Mouse (Mus musculus) layer of hippocampus, adult 11-12 months (tissue): ENCODE results near the gene Thoc5.

Experiments used
- DNase-seq: peaks from one replicate; pipeline ENCODE4 v3.0.0; 2022; ENCODE audit warnings: low spot score

The Thoc5 gene

DNA sequence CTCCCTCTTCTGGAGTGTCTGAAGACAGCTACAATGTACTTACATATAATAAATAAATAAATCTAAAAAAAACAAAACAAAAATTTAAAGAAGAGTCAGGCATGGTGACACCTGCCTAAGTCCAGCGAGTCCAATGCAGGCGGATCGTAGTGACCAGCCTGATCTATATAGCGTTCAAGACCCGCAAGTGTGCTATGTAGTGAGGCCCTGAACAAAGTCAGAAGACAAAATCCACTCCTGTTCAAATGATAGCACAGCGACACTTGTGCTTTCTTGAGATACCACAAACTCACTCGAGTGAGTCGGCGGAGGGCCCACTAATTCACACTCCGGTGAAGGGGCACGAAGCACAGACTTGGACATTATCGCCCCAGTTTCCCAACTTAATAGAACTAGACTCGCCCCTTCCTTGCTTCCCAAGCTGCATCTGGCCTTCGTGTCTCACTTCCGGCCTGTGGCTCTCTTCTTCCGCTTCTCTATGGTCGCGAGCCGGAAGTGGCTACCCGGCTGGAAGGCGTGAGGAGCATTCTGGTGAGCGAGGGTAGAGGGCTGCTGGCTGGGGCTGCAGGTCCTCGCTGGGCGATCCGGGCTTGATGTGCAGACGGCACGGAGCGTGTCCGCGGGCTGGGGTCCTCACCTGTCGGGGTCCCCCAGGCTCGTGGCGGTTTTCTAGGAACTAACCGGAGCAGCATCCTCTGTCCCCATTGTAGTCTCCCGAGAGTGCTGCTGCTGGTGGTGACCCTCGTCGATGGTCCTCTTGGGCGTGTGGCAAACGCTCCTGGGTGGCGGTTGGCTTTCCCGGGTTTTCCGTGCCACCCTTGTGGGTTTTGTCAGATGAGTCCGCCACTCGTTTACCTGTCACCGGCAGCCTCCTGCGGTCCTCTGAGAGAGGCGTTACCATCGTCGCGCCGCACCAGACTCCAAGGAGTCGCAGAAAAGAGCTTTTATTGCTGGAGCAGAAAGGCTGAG, at the start of gene Thoc5:
Gene Thoc5, plus strand, starts transcription at position 473 of the 969 bp plus-strand sequence.
- DNase-seq, result peak; percentile 81

DNA sequence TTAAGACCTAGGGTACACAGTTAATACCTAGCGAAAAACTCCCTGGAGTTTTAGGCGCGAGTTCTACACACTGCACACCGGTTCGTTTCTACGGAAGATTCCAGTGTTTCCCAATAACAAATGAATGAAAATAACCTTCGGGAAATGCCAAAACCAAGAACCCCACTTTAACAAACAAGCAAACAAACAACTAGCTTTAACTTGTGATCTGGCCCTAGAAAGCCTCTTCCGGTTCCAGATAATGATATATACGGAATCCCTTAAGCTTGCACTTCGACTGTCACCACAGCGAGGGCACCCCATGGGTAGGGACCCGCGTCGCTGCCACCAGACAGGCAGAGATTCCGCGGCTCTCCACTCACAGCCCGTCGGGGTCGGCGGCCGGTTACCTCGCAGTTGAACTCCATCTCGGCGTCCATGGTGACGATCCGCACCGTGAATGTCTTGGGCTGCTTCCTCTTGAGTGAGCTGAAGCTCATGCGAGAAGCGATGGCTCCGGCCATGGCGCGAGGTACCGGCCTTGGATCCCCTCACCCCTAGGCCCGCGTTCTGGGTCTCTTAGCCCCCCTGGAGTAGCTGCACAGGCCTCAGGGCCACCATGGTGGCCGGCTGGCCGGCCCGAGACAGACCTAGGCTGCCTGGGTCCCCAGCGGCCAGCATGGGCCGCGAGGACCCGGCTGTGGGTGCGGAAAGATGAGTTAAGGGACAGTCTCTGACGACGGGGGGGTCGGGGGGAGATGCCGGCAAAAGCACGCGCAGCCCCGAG, 46.5 kb upstream of the Thoc5 start:
- peak; percentile 51 for DNase-seq

DNA sequence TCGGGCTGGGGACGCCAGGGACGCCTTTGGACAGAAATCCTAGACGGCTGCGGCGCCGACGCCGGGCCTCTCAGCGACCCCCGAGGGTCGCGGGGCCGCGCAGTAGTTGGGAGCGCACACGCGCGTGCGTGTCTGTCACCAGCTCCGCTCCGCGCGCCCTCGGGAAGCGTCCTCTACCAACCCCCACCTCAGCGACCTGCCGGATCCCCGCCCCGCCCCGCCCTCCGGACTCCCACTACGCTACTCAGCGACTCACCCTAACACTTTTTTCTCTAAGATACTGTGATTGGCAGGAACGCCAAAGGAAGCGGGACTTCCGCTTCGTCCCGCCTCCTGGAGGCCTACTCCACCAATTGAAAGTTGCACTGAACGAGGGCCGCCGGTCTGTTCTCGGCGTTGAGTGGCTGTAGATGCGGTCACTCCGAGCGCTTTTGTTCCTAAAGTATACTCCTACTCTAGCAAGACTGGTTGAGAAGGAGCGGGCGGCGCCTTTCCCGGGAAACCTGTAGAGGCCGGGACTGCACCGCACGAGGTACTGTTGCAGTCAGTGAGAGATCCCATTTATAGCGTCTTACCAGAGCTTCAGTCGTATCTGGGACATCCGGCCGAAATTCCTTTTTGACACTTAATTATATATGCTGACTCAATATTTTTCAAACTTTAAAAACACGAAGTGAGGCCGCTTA, 45.7 kb upstream of the Thoc5 start, which contains the start of gene Nf2:
Gene Nf2, minus strand, starts transcription at position 279 of the 686 bp plus-strand sequence.
- DNase-seq, result peak; percentile 99

DNA sequence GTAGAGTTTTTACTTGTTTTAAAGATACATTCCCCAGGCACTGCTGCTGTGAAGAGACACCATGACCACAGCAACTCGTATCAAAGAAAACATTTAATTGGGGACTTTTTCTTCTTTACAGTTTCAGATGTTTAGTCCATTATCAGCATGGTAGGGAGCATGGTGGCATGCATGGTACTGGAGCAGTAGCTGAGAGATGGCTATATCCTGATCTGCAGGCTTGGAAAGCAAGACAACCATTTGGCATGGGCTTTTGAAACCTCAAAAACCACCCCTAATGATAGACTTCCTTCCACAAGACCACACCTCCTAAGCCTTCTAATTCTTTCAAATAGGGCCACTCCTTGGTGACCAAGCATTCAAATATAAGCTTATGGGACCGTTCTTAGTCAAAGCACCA, 44.7 kb upstream of the Thoc5 start:
- no peak for DNase-seq

DNA sequence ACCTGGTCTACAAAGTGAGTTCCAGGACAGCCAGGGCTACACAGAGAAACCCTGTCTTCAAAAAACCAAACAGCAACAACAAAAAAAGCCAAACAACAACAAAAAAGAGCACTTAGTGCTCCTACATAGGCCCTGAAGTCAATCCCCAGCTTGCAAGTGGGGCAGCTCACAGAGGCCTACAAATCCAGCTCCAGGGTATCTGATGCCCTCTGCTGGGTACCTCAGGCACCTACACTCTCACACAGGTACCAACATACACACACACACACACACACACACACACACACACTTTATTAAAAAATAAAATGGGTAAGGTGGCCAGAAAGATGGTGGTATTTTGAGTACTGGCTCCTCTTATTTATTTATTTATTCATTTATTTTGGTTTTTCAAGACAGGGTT, 42.1 kb upstream of the Thoc5 start:
- no peak for DNase-seq

DNA sequence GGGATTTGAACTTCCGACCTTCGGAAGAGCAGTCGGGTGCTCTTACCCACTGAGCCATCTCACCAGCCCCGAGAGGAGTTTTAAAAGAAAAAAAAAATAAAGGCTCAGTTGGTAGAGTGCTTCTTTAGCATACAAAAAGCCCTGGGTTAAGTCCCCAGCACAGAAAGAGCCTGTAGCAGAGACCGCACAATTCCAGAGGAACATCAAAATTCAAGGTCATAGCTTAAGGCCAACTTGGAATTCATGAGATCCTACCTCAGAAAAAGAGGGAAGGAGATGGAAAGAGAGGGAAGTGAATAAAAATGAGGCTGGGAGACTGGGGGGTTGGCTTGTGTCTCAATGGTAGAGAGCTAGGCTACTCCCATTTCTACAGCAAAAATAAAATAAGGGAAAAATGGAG, 40.9 kb upstream of the Thoc5 start:
- no peak for DNase-seq

DNA sequence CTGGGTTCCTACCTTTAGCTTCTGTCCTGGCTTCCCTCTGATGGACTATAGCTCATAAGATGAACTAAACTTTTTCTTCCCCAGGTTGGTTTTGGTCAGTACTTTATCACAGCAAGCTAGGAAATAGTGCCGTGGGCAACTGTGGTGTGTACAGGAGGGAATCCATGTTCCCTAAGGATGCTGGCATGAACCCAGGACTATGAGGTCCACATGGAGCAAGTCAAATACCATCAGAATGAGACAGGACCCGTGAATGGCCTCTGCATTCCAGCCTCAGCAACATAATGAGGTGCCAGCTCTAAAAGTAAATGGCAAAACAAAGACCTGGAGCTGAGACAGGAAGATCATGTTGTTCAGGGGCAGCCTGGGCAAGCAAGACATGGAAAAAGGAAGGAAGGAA, 36.7 kb upstream of the Thoc5 start:
- no peak for DNase-seq

DNA sequence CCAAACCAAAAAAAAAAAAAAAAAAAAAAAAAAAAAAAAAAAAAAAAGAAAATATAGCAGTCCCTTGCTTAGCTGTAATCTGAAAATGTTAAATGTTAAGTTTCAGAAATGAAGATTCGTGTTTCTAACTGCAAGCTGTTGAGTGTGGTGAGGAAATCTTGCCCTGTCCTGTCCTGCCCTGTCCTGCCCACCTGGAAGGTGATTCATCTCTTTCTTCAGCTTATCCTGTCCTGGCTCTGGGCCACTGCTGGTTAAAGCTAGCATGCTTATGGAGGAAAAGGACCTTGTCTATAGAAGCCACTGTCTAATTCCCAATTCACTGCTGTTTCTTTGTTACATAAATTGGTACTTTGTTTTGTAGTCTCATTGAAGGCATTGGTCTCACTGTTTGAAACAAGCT, 34.1 kb upstream of the Thoc5 start:
- DNase-seq, result no peak

DNA sequence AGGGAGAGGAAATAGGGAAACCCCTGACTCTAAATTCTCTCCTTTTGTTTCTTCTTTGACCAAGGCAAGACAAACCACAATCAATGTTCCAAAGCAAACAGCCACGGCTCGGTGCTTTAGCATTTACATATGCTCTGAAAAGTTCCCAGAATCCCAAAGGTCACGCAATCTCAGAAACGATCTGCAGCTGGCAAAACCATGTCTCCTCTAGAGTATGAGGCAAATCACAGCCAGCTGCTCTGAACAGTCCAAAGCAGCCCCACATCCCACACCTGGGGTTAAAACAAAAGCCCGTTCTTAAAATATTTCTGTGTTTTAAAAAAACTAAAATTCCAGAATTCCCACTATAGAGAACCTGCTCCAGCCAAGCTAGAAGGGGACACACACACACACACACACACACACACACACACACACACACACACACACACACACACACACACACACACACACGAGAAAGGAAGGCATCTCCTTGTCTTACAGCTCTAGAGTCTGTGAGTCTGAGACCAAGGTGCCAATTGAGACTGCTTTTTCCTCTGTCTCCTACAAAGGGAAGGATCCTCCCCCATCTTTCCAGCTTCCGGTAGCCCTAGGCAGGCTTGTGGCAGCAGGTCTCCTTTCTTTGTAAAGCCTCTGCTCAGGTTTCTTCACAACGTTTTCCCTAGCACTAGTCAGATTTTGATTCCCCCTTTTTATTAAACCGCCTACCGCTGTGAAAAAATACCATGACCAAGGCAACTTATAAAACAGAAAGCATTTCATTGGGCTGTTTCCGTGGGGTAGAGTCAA, 33.1 kb upstream of the Thoc5 start:
- no peak for DNase-seq

DNA sequence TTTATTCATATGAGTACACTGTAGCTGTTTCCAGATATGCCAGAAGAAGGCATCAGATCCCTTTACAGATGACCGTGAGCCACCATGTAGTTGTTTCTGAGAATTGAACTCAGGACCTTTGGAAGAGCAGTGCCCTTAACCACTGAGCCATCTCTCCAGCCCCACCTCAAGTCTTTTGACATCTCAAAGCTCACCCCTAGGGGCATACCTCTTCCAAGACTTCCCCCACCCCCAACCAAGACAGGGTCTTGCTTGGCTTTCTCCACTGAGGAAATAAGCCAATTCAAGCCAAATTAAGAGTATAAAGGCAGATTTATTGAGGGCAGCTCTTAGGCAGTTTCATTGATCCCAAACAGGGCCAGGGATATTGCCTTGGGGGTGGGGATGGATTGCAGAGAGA, 32.4 kb upstream of the Thoc5 start:
- DNase-seq, result no peak

DNA sequence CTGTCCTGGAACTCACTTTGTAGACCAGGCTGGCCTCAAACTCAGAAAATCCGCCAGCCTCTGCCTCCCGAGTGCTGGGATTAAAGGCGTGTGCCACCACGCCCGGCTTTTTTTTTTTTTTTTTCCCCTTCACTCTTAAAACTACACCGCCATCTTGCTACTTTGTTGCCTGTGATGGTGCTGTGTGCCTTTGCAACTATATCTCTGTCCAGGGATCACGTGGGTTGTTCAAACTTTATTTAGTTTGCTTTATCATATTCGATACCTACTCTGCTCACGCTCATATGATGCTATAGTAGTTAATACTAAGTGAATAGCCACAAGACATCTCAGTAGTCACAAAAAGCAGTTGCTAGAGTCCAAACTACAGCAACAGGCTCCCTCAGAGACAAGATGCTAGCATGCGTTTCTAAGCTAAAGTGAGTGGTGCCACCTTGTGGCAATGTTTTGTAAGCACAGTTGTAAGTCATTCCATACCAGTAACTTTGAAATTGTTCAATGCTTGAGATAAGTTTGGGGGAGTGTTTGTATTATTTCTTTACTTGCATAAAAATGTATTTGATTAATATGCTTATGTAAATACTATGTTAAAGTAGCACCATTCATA, 29.4 kb upstream of the Thoc5 start:
- peak; percentile 71 for DNase-seq

DNA sequence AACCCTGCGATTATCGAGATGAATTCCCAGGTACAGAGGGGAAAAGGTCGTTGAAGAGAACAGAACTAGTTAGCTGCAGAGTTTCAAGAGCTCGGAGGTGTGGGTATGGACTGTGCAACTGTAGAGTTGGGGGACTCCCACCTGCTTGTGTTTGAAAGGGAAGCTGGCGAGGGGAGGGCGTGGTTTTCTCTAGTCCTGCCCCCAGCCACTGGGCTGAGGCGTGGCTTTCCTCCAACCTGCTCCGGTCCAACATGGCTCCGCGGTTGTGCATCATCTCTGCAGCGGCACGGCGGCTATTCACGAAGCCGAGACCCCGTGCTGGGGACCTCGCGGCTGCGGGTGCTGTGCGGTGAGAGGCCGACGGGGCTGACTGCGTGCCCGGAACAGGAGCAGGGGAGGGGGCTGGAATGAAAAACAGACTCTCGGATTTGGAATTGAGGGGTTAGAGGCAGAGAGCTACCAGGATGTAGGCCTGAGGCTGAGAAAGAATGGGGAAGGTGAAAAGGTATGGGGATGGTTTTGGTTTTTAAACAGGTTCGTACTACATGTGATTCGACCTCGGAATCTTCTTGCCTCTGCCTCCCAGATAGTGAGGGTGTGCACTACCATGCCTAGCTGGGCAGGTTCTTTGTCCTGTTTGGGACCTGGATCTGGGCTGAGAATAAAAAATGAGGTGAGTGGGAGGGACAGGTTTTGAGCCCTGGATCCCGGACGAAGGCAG, 21.2 kb upstream of the Thoc5 start, which contains the start of gene Nipsnap1:
Gene Nipsnap1, plus strand, starts transcription at position 197 of the 721 bp plus-strand sequence.
- peak; percentile 83 for DNase-seq

DNA sequence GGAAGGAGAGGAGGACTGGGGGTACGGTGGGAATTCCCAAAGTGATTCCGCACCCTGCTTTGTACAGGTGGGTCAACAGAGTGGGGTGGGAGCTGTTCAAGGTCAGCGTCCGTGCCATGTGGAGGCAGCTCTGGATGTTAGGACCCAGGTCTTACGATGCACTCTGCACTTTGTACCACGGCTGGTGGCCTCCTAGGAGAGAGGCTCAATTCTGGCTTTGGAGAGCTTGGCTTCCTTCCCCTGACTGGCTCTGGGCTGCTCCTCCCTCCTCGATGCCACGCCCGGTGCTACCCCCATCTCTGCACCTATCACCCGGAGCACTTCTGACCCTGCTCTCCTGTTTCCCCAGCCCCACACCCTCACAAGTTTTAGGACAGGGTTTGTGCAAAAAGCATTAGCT, 20.6 kb upstream of the Thoc5 start:
- no peak for DNase-seq

DNA sequence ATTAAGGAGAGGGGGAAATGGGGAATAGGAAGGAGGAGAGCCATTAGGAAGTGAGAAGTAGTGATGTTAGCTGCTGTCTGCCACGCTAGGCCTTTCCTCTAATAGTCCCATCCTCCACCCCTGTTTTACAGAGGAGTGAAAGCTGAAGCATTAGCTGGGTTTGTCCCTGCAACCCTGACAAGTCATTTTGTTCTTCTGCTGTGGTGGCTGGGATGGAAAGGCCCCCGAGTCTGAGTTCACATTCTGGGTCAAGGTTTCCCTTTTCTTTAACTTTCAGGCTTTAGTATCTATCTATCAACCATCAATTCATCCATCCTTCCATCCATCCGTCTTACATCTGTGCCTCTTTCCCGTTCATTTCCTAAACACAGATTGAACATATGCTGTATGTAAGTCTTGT, 14.0 kb upstream of the Thoc5 start:
- DNase-seq, result no peak

DNA sequence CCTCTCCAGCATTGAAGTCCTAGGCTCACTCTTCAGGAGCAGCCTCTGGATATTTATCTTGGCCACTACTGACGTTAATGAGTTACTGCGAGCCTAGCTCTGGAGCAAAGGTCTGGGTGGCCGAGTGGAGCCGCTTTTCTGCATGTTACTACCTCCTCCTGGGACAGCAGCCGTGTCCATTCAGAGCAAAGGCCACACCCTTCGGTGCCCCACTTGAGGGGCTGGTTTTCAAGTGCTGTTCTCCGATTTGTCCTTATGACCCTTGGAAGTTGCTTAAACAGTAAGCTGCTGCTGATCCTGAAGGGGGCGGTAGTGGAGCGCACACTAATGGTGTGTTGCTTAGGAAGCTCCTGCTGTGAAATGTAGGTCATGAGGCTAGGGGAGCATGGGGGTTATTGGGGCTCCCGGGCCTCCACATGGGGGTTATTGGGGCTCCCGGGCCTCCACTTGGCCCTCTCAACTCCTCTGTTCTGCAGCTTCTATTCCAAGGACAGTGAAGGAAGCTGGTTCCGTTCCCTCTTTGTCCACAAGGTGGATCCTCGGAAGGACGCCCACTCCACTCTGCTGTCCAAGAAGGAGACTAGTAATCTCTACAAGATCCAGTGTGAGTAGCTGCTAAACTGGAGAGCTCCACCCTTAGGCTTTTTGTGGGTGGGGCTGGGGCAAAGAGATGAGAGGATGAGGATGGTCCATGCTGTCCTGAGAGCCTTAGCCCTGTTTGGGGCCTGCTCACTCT, 12.1 kb upstream of the Thoc5 start:
- DNase-seq, result no peak

DNA sequence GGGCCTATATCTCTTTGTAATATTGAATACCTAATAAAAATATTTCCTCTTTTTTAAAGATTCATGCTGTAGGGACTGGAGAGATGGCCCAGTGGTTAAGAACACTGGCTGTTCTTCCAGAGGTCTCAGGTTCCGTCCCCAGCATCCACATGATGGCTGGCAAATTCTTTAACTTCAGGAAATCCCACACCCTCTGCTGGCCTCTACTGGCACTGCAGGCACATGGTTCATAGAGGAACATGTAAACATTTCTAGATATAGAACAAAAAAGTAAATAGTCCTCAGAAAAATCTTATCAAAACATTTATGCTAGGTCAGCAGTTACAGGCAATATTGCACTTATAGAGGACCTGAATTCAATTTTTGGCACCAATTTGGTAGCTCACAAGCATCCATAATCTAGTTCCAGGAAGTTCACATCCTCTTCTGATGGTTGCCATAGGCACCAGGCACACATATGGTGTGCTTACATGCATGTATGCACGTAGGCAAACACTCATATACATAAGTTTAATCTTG, 9.7 kb upstream of the Thoc5 start:
- peak; percentile 47 for DNase-seq

DNA sequence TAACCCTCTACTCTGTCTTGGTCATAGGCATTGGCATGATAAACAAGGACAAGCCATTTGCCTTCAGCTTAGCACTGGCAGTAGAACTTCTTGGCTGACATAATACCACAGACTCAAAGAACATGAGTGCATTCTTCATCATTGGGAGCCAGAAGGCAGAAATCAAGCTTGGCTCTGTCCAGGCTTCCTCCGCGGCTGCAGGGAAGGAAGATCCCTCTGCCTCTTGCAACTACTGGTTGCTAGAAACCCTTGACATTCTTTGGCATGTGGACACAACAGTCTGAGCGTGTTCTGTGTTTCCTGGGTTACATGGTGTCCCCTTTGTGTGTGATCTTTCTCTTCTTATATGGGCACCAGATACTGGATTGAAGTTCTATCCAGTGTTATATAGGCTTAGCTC, 8.1 kb upstream of the Thoc5 start:
- no peak for DNase-seq

DNA sequence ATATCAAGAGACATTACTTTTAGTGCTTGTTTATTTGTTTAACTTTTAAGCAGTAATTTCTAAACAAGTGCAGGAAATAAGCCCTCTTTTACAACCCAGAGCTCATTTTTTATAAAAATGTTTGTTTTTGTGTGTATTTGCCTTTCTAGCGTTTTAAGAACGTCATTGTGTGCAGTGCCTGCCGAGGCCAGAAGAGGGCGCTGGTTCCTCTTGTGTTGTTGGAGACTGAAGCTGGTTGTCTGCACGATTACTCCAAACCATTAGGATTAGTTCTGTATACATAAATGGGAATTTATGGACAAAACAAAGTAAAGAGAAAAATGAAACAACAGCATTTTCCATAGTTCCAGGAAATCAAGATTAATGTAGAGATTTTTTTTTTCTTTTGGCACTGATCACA, 5.3 kb downstream of the Thoc5 start:
- no peak for DNase-seq

DNA sequence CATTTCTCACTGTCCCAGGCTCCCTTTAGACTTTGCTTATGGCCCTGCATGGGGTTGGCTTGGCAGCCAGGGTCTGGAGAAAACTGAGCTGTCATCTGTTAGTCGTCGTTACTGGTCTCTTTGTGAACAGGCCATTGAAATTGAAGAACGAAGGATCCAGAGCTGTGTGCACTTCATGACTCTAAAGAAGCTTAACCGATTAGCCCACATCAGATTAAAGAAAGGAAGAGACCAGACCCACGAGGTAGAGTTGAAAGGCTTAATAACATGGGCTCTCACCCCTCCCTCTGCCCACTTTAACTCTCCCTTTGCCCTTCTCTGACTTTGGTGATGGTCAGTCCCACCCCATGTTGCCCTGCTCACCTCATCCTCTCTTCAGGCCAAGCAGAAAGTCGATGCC, 6.8 kb downstream of the Thoc5 start:
- DNase-seq, result no peak

DNA sequence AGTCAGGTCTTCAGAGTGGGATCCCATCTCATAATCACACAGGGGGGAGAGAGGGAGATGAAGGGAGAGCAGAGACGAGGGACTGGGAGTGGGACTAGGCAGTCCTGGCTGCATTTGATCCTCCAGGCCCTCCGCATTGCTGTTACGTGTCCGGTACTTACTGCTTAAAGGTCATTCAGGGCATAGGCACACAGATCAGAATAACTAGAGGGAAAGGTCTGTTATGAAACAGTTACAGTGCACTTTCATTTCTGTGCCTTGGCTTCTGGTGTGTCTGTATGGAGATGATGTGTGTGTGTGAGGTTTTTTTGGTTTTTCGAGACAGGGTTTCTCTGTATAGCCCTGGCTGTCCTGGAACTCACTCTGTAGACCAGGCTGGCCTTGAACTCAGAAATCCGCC, 11.1 kb downstream of the Thoc5 start:
- DNase-seq, result no peak
